Mouse (Mus musculus): ENCODE data around the gene Tmem88b. TPM values are rescaled to one million over a fixed set of nuclear protein-coding genes. Genes with fewer than 3 reads are reported as not detected.

Gene Tmem88b
- polyA plus RNA-seq, 1 experiment from 2014 or later, result 0.85 TPM

DNA sequence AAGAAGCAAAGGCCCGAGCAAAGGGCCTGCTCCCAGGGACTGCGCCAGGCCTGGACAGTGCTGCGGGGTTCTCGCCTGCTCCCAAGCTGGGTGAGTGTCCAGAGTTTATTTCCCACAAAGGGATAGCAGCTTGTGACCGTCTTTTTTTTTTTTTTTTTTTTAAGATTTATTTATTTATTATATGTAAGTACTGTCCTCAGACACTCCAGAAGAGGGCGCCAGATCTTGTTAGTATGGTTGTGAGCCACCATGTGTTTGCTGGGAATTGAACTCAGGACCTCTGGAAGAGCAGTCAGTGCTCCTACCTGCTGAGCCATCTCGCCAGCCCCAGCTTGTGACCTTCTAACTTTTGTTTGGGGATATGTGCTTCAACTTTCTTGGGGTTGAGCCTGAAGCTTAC, 35.4 kb upstream of the Tmem88b start:
- 77% methylated on average over 7 of the region's 7 CpGs for WGBS
- H3K9ac ChIP-seq (ENCODE audit: low read depth, low read length), result no peak overlapping the region
- no peaks in the 10 kb centered on the region for H3K27me3 ChIP-seq (ENCODE audit: control insufficient read depth, insufficient read depth, low read depth, low read length)
- no peak overlapping the region for H3K27ac ChIP-seq (ENCODE audit: low read length)
- no peaks in the 10 kb centered on the region for H3K9me3 ChIP-seq (replicated peaks; ENCODE audit: control insufficient read depth, low read length, poor library complexity, severe bottlenecking)
- H3K4me2 ChIP-seq (ENCODE audit: low read length), result no peak overlapping the region
- H3K36me3 ChIP-seq (ENCODE audit: control insufficient read depth, insufficient read depth, low read length), result peaks cover 67% of the 10 kb centered on the region
- H3K4me1 ChIP-seq (ENCODE audit: control insufficient read depth, insufficient read depth, low read length), result no peaks in the 10 kb centered on the region
- no peak for ATAC-seq
- H3K4me3 ChIP-seq (ENCODE audit: low read depth, low read length), result no peak overlapping the region

- H3K27ac ChIP-seq (ENCODE audit: low read length), result no peak overlapping the region
- H3K4me3 ChIP-seq (ENCODE audit: low read depth, low read length), result no peak overlapping the region
- H3K4me1 ChIP-seq (ENCODE audit: control insufficient read depth, insufficient read depth, low read length), result peaks cover 16% of the 10 kb centered on the region
- H3K27me3 ChIP-seq (ENCODE audit: control insufficient read depth, insufficient read depth, low read depth, low read length), result no peaks in the 10 kb centered on the region
- ATAC-seq, result no peak
- H3K9me3 ChIP-seq (replicated peaks; ENCODE audit: control insufficient read depth, low read length, poor library complexity, severe bottlenecking), result no peaks in the 10 kb centered on the region
- no peak overlapping the region for H3K4me2 ChIP-seq (ENCODE audit: low read length)
- peaks cover 62% of the 10 kb centered on the region for H3K36me3 ChIP-seq (ENCODE audit: control insufficient read depth, insufficient read depth, low read length)
- H3K9ac ChIP-seq (ENCODE audit: low read depth, low read length), result no peak overlapping the region
- WGBS, result 77% methylated on average over 4 of the region's 4 CpGs
These were observed 31.9 kb upstream of the Tmem88b start for GRCm38 (mm10) chr4:155817533-155817932.

GRCm38 (mm10) chr4:155812665-155813181, 27.0 kb upstream of the Tmem88b start:
- Histone ChIP-seq H3K36me3 (ENCODE audit: control insufficient read depth, insufficient read depth, low read length) (peaks cover 46% of the 10 kb centered on the region), H3K4me1 (ENCODE audit: control insufficient read depth, insufficient read depth, low read length) (peaks cover 21% of the 10 kb centered on the region), H3K4me2 (ENCODE audit: low read length) (peak overlapping the region; percentile 95), H3K27ac (ENCODE audit: low read length) (peak overlapping the region; percentile 90), H3K27me3 (ENCODE audit: control insufficient read depth, insufficient read depth, low read depth, low read length) (no peaks in the 10 kb centered on the region), H3K4me3 (ENCODE audit: low read depth, low read length) (peak overlapping the region; percentile 83), H3K9ac (ENCODE audit: low read depth, low read length) (peak overlapping the region; percentile 98), H3K9me3 (replicated peaks; ENCODE audit: control insufficient read depth, low read length, poor library complexity, severe bottlenecking) (no peaks in the 10 kb centered on the region)
- WGBS, result under 1% methylated on average over 49 of the region's 49 CpGs
- peak; percentile 63 for ATAC-seq

GRCm38 (mm10) chr4:155811929-155812664, 26.4 kb upstream of the Tmem88b start, which contains the start of gene Ccnl2:
Gene Ccnl2 (plus strand): TSS chr4:155812489.
- peak; percentile 99 for ATAC-seq
- H3K36me3 ChIP-seq (ENCODE audit: control insufficient read depth, insufficient read depth, low read length), result peaks cover 46% of the 10 kb centered on the region
- no peaks in the 10 kb centered on the region for H3K9me3 ChIP-seq (replicated peaks; ENCODE audit: control insufficient read depth, low read length, poor library complexity, severe bottlenecking)
- peak within 1 kb of the TSS; percentile 90 for H3K27ac ChIP-seq (ENCODE audit: low read length)
- peak within 1 kb of the TSS; percentile 83 for H3K4me3 ChIP-seq (ENCODE audit: low read depth, low read length)
- no peaks in the 10 kb centered on the region for H3K27me3 ChIP-seq (ENCODE audit: control insufficient read depth, insufficient read depth, low read depth, low read length)
- under 1% methylated on average over 51 of the region's 60 CpGs for WGBS
- peak within 1 kb of the TSS; percentile 95 for H3K4me2 ChIP-seq (ENCODE audit: low read length)
- H3K4me1 ChIP-seq (ENCODE audit: control insufficient read depth, insufficient read depth, low read length), result peaks cover 21% of the 10 kb centered on the region
- peak within 1 kb of the TSS; percentile 98 for H3K9ac ChIP-seq (ENCODE audit: low read depth, low read length)

DNA sequence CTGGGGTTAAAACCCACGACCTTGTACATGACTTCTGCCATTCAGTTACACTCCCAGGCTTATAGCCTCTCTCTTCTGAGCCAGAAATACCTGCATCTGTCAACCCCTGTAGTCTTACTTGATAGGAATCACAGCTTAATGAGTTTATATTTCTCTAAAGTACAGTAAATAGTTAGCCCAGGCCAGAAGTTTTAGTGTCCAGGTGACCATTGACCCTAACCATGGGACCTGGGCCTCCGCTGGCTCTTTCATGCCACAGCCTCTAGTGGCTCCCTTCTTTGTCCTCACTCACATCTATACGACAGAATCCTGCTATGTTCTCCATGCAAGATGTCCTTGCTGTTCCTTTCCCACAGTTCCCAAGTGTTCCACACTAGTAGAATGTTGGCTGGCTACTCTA, 22.2 kb upstream of the Tmem88b start:
- Histone ChIP-seq H3K4me2 (ENCODE audit: low read length) (no peak overlapping the region), H3K9ac (ENCODE audit: low read depth, low read length) (no peak overlapping the region), H3K36me3 (ENCODE audit: control insufficient read depth, insufficient read depth, low read length) (peaks cover 22% of the 10 kb centered on the region), H3K27ac (ENCODE audit: low read length) (no peak overlapping the region), H3K27me3 (ENCODE audit: control insufficient read depth, insufficient read depth, low read depth, low read length) (no peaks in the 10 kb centered on the region), H3K4me3 (ENCODE audit: low read depth, low read length) (no peak overlapping the region), H3K9me3 (replicated peaks; ENCODE audit: control insufficient read depth, low read length, poor library complexity, severe bottlenecking) (no peaks in the 10 kb centered on the region), H3K4me1 (ENCODE audit: control insufficient read depth, insufficient read depth, low read length) (peaks cover 21% of the 10 kb centered on the region)
- ATAC-seq, result no peak
- 90% methylated on average over 3 of the region's 3 CpGs for WGBS

DNA sequence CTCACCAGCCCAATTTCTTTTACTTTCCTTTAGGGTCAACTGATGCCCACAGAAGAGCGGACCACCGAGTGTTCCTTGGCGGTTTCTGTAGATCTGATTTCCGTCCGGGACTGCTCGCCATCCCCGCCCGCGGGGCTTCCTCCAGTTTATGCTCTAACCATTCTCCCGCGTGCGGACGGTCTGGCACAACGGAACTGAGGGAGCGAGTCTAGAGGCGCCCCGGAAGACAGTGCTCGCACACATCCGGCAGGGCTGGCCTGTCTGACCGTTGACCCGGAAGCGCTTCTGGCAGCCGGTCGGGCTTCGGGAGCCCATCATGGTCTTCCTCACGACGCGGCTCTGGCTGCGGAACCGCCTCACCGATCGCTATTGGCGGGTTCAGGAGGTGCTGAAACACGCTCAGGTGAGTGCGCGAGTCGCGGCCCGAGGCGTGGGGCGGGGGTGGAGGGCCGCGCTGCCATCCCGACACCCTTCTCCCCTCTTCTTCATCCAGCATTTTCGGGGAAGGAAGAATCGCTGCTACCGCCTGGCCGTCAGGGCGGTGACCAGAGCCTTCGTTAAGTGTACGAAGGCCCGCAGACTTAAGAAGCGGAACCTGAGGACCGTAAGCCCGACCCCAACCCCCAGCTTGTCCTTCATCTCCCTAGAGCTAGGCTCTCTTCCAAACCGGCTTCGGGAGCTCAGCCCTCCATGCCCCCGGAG, 17.8 kb upstream of the Tmem88b start:
- ATAC-seq, result peak; percentile 98
- Histone ChIP-seq H3K4me1 (ENCODE audit: control insufficient read depth, insufficient read depth, low read length) (peaks cover 17% of the 10 kb centered on the region), H3K9me3 (replicated peaks; ENCODE audit: control insufficient read depth, low read length, poor library complexity, severe bottlenecking) (no peaks in the 10 kb centered on the region), H3K9ac (ENCODE audit: low read depth, low read length) (peak overlapping the region; percentile 92), H3K27ac (ENCODE audit: low read length) (peak overlapping the region; percentile 74), H3K36me3 (ENCODE audit: control insufficient read depth, insufficient read depth, low read length) (peaks cover 7% of the 10 kb centered on the region), H3K27me3 (ENCODE audit: control insufficient read depth, insufficient read depth, low read depth, low read length) (no peaks in the 10 kb centered on the region), H3K4me3 (ENCODE audit: low read depth, low read length) (peak overlapping the region; percentile 74), H3K4me2 (ENCODE audit: low read length) (peak overlapping the region; percentile 73)
- WGBS, result under 1% methylated on average over 57 of the region's 58 CpGs

DNA sequence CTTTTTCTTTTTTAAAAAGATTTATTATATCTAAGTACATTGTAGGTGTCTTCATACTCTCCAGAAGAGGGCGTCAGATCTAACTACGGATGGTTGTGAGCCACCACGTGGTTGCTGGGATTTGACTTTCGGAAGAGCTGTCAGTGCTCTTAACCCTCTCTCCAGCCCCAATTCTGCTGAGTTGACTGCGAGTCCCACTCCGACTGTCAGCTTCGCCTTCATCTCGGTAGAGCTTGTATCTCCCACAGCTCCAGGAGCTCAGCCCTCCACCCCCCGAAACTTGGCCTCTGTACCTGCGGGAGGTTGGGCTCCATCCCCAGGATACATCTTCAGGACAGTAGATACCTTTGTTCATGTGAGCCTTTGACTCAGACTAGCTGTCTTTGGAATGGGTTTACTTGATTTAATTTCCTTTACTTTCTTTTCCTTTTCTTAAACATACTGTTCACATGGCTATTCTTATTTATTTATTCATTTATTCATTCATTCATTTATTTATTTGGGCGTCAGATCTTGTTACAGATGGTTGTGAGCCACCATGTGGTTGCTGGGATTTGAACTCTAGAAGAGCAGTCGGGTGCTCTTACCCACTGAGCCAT, 17.2 kb upstream of the Tmem88b start, which contains the start of gene Mrpl20:
Mrpl20 (plus strand) TSS at position 138 of the 599 bp plus-strand sequence.
- WGBS, result 10% methylated on average over 12 of the region's 12 CpGs
- ATAC-seq, result peak; percentile 37
- peak within 1 kb of the TSS; percentile 92 for H3K9ac ChIP-seq (ENCODE audit: low read depth, low read length)
- H3K27ac ChIP-seq (ENCODE audit: low read length), result peak within 1 kb of the TSS; percentile 74
- H3K4me2 ChIP-seq (ENCODE audit: low read length), result peak within 1 kb of the TSS; percentile 73
- H3K9me3 ChIP-seq (replicated peaks; ENCODE audit: control insufficient read depth, low read length, poor library complexity, severe bottlenecking), result no peaks in the 10 kb centered on the region
- peak within 1 kb of the TSS; percentile 74 for H3K4me3 ChIP-seq (ENCODE audit: low read depth, low read length)
- peaks cover 3% of the 10 kb centered on the region; the same call in 1 of the 2 replicates for H3K36me3 ChIP-seq (ENCODE audit: control insufficient read depth, insufficient read depth, low read length)
- H3K4me1 ChIP-seq (ENCODE audit: control insufficient read depth, insufficient read depth, low read length), result peaks cover 17% of the 10 kb centered on the region
- H3K27me3 ChIP-seq (ENCODE audit: control insufficient read depth, insufficient read depth, low read depth, low read length), result no peaks in the 10 kb centered on the region

- H3K27me3 ChIP-seq (ENCODE audit: control insufficient read depth, insufficient read depth, low read depth, low read length), result no peaks in the 10 kb centered on the region
- H3K4me2 ChIP-seq (ENCODE audit: low read length), result no peak overlapping the region
- H3K27ac ChIP-seq (ENCODE audit: low read length), result no peak overlapping the region
- H3K9ac ChIP-seq (ENCODE audit: low read depth, low read length), result no peak overlapping the region
- H3K4me1 ChIP-seq (ENCODE audit: control insufficient read depth, insufficient read depth, low read length), result peaks cover 17% of the 10 kb centered on the region
- H3K9me3 ChIP-seq (replicated peaks; ENCODE audit: control insufficient read depth, low read length, poor library complexity, severe bottlenecking), result no peaks in the 10 kb centered on the region
- no peak overlapping the region for H3K4me3 ChIP-seq (ENCODE audit: low read depth, low read length)
- H3K36me3 ChIP-seq (ENCODE audit: control insufficient read depth, insufficient read depth, low read length), result no peaks in the 10 kb centered on the region
- ATAC-seq, result no peak
- 93% methylated on average over 1 of the region's 1 CpGs for WGBS
These were observed 16.4 kb upstream of the Tmem88b start for GRCm38 (mm10) chr4:155802075-155802474.
